Mouse (Mus musculus): ENCODE data around the gene Necap2.

The Necap2 gene

GRCm38 (mm10) chr4:141073661-141074060 is 4.5 kb downstream of the Necap2 start:
- DNase-seq (ENCODE audit: low spot score) = no peak

DNA sequence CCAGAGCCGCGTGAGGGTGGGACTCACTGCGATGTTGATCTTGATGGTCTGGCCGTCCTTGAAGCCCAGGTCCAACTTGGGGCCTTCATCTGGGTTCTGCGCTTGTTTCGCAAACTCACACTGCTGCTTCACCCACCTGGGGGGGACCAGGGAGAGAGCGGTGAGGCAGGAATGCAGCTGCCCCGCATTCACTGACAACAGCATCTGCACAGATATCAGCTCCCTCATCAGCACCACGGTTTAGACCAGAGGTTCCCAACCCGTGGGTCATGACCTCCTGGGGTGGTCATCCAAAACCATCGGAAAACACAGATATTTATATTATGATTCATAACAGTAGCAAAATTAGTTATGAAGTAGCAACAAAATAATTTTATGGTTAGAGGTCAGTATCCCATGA is 5.7 kb downstream of the Necap2 start:
- DNase-seq (ENCODE audit: low spot score) = no peak

DNA sequence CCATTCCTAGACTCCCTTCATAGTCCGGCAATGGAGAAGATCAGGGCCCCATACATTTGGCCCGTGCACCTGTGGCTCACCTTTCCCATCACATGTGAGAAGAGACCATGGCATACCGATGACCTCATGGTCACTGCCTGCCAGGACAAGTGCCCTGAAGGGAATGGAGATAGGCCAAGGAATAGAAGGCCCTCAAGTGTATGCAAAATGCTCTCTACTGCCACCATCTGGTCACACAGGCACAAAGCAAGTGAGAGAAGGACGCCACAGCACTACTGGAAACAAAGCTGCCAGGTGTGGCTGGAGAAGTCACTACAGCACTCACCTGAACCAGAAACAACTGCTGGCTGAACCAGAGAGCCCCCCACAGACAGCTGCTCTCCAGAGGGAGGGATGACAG is 8.4 kb downstream of the Necap2 start:
- no peak for DNase-seq (ENCODE audit: low spot score)

DNA sequence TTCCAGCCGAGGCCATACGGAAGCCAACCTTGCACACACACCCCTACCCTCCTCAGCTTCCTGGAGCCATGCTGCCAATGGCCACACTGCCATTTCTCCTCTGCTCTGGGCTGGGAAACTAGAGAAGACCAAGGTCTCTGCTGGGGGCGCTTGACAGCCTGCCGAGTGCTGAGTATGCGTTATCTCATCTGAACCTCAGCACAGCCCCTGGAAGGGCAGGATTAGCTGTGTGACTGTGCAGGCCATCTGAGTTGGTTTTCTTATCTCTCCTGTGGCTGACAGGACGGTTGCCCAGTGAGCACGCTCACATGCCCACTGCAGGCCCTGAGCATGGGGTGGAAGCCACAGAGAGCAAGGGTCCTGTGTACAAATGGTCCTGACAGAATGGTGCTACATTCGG is 9.5 kb downstream of the Necap2 start:
- DNase-seq (ENCODE audit: low spot score) = no peak

GRCm38 (mm10) chr4:141067516-141068046 is 10.6 kb downstream of the Necap2 start:
- no peak for DNase-seq (ENCODE audit: low spot score)

DNA sequence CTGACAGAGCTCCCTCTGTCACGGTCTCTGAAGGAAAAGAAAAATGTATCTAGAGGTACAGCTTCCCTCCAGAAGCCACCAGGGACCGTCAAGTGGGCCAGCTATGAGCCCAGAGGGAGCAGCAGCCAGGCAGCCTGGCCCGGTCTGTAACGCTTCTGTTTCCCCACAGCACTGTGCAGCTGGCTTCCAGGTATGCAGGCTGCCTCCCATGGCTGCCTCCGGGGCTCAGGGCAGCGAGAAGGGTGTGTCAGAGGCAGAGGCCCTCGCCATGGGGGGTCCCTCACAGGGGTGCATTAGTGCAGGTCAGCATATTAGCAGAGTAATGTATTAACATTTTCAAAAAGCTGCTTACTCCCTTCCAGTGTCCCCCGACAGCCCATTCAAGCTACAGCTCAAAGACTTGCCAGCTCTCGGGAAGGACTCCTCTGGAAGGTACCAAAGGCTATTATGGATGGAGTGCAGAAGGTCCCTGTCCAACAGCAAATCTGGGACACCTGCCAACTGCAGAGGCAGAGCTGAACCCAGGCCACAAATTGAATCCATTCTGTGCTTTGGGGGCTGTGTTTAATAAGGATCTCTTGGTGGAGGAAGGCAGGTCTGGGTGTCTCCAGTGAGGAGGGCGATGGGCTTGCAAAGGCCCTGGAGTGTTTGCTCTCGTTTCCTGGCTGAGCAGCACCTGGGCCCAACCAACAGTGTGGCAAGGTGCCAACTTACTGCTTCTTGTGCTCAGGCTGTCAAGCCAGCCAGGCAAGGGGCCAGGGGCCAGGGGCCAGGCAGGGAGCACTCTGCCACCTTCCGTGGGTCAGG is 11.2 kb downstream of the Necap2 start:
- DNase-seq (ENCODE audit: low spot score) = no peak

DNA sequence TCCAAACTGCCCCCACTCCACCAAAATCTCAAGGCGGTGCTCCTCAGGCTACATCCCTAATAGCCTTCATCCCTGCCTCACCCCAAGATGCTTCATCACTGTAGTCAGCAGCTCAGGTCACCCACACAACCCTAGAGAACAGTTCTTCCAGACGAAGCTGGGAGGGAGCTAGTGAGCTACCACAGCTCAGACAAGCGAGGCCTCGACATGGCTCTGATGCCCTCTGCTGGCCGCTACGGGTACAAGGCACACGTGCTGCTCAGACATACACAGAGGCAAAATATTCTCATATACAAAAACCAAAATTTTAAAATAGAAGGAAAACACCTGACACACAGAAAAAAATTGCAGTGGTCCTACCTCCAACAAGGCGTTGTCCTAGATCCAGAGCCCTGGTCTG is 13.0 kb downstream of the Necap2 start:
- DNase-seq (ENCODE audit: low spot score) = peak; percentile 77

DNA sequence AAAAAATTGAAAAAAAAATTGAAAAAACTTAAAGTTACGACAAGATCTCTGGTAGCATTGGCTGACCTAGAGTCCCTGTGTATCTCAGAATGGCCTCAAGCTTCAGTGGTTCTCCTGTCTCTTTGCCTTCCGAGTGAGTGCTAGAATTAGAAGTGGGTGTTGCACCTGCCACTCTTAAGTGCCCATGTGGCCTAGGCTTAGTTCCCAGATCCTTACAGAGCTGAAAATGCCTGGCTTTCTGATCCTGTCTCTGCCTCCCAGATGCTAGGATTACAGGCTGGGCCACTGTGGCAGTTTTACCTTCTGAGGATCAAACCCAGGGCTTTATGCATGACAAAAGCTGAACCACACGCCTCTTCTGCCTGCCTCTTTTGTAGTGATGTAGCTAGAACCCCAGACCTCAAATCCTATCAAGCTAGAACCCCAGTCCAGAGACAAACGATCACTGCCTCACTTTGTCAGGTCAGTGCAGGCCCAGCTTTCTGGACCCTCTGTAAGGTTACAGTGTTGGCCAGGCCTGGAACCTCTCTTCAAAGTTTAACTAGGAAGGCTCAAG is 14.0 kb downstream of the Necap2 start:
- DNase-seq (ENCODE audit: low spot score) = no peak

- peak; percentile 100 for DNase-seq (ENCODE audit: low spot score)
Observed at GRCm38 (mm10) chr4:141060426-141061301, 17.5 kb downstream of the Necap2 start, which contains the start of gene Crocc. Gene Crocc, minus strand, starts transcription at chr4:141060550.

GRCm38 (mm10) chr4:141059616-141060425 is 18.3 kb downstream of the Necap2 start:
- no peak for DNase-seq (ENCODE audit: low spot score)

GRCm38 (mm10) chr4:141058835-141059234 is 19.3 kb downstream of the Necap2 start:
- no peak for DNase-seq (ENCODE audit: low spot score)

GRCm38 (mm10) chr4:141056970-141057369 is 21.2 kb downstream of the Necap2 start:
- DNase-seq (ENCODE audit: low spot score) = no peak

DNA sequence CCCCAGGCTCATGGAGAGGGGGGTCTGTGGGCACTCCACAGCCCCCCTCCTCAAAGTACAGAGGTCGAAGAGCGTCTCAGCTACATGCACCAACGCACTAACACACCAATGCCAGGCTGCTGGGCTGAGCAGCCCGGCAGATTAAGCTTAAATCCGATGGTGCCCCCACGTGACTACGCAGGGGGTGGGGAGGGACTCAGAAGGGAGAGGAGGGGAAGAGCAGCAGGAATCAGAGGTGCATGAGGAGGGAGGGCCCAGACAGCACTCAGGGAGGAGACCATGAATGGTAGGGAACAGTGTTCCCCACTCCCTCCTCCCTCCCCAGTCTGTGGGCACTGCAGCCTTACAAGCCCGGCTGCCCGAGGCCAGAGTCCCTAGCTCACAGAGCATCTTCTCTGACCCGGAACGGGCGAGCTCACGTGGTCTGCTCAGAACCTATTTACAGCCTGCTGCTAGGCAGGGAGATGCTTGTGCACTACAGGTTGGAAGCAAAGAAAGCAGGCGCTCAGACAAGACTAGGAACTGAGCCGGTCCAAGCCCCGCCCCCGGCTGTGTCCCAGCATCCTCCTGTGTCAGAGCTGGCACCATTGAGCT is 24.5 kb downstream of the Necap2 start:
- no peak for DNase-seq (ENCODE audit: low spot score)

DNA sequence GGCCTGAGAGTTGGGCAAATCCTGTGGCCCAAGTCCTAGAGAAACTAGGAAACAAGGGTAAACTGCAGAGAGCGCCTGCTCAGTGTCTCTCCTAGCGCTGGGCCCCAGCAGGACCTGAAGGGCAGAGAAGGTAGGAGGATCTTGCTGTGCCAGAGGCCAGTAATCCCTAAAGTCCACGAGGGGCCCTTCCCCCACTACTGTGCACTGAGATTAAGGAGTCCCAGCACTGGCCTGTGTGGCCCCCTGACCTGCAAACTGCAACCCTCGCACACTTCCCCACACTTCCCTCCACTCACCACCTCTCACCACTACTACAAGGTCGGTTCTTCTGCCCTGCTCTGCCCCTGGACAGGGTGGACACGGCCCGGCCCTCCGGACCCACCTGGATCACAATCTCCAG is 25.0 kb downstream of the Necap2 start:
- no peak for DNase-seq (ENCODE audit: low spot score)

GRCm38 (mm10) chr4:141052442-141052841 is 25.7 kb downstream of the Necap2 start:
- no peak for DNase-seq (ENCODE audit: low spot score)

- DNase-seq (ENCODE audit: low spot score) = no peak
Observed at GRCm38 (mm10) chr4:141049476-141049835, 28.7 kb downstream of the Necap2 start.

- no peak for DNase-seq (ENCODE audit: low spot score)
Observed at GRCm38 (mm10) chr4:141048810-141049475, 29.2 kb downstream of the Necap2 start.

GRCm38 (mm10) chr4:141044816-141045215 is 33.3 kb downstream of the Necap2 start:
- peak; percentile 63 for DNase-seq (ENCODE audit: low spot score)

- DNase-seq (ENCODE audit: low spot score) = no peak
Observed at GRCm38 (mm10) chr4:141041117-141041516, 37.0 kb downstream of the Necap2 start.
